Mouse (Mus musculus): ENCODE results near the gene Ctnnb1. TPM values are rescaled to one million over a fixed set of nuclear protein-coding genes. Genes with fewer than 3 reads are reported as not detected.
A peak's percentile ranks its signal among the peaks of the same experiment; 100 is the strongest.

Ctnnb1 gene
- polyA plus RNA-seq, 1 experiment from 2014 or later: 383 TPM

DNA sequence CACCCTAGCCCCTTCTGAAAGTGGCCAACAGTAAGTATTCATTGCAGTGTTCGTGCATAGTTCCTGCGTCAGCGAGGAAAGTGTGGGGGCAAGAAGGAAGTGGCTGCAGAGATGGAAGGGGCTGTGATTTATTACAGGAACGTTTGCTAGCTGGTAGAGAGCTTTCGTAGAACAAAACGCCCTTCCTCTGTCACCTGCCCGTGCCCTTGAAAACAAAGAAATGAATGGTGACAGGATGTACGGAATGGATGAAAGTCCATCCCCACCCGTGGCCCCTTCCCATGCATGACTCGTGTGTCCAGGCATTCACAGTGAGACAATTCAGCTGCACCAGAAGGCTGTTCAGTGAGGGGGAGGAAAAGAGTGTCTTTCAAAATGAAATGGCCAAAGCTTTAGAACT is 35.0 kb upstream of the Ctnnb1 start:
- Histone ChIP-seq H3K9me3 (ENCODE audit: low read length) (no peaks in the 10 kb centered on the region), H3K27me3 (replicated peaks; ENCODE audit: insufficient read depth, low read length) (no peaks in the 10 kb centered on the region), H3K4me2 (replicated peaks; ENCODE audit: low read depth, low read length) (0 out of 2 replicates have a peak overlapping the region, but pooled peaks have one; percentile 17), H3K36me3 (ENCODE audit: insufficient read depth, low read length) (no peaks in the 10 kb centered on the region), H3K27ac (ENCODE audit: low read length) (no peak overlapping the region; the same call in 1 of the 2 replicates), H3K9ac (replicated peaks; ENCODE audit: low read depth) (no peak overlapping the region), H3K4me3 (ENCODE audit: low read depth, low read length) (no peak overlapping the region), H3K4me1 (ENCODE audit: insufficient read depth, low read depth, low read length) (no peaks in the 10 kb centered on the region; the same call in 1 of the 2 replicates)
- no peak for TF ChIP-seq CTCF (IDR thresholded peaks at IDR 0.05)
- TF ChIP-seq EP300 (IDR thresholded peaks at IDR 0.05): peak; percentile 56
- DNase-seq (ENCODE audit: low spot score) (no peak), ATAC-seq (peak; percentile 39)
- 18% methylated on average over 10 of the region's 10 CpGs for WGBS

DNA sequence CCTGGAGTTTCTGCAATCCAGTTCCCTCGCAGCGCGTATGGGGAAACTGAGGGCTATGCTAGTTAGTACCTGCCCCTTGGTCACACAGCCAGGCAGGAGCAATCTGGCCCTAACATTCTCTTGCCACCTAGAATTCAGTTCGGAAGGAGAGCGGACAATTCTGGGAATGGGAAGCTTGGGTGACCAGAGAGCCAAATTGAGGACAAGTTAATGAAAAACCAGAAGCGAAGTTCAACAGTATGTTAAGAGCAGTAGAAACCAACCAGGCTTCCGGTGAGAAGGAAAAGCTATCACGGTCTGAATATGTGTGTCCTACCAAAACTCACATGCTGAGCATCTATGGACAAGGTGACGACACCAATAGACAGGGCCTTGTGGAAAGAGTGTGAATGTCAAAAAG is 34.6 kb upstream of the Ctnnb1 start:
- no peak overlapping the region for H3K27ac ChIP-seq (ENCODE audit: low read length)
- WGBS: 73% methylated on average over 9 of the region's 9 CpGs
- H3K9ac ChIP-seq (replicated peaks; ENCODE audit: low read depth): no peak overlapping the region
- H3K27me3 ChIP-seq (replicated peaks; ENCODE audit: insufficient read depth, low read length): no peaks in the 10 kb centered on the region
- no peaks in the 10 kb centered on the region; the same call in 1 of the 2 replicates for H3K4me1 ChIP-seq (ENCODE audit: insufficient read depth, low read depth, low read length)
- no peak overlapping the region for H3K4me2 ChIP-seq (replicated peaks; ENCODE audit: low read depth, low read length)
- DNase-seq (ENCODE audit: low spot score) (no peak), ATAC-seq (no peak)
- TF ChIP-seq CTCF (IDR thresholded peaks at IDR 0.05) (no peak), EP300 (IDR thresholded peaks at IDR 0.05) (no peak)
- no peak overlapping the region for H3K4me3 ChIP-seq (ENCODE audit: low read depth, low read length)
- H3K36me3 ChIP-seq (ENCODE audit: insufficient read depth, low read length): no peaks in the 10 kb centered on the region
- H3K9me3 ChIP-seq (ENCODE audit: low read length): no peaks in the 10 kb centered on the region

DNA sequence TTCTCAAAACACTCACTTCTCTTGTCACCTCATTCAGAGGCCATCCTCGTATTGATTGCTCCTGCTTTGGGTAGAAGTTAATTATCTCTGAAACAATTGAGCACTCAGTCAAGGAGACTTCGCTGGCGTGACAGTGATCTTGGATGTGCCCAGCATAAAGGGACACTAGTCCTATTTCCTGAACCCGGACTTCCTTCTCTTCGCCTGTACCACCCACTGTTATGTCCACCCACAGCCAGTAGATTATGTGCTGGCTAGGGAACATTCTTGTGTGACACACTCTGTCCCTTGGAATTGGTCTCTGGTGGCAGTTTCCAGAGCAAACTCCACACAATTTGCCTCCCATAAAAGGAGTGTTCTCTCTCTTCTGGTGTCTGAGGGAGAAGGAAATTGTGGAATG is 32.5 kb upstream of the Ctnnb1 start:
- no peak overlapping the region for H3K4me2 ChIP-seq (replicated peaks; ENCODE audit: low read depth, low read length)
- H3K9me3 ChIP-seq (ENCODE audit: low read length): no peaks in the 10 kb centered on the region
- H3K36me3 ChIP-seq (ENCODE audit: insufficient read depth, low read length): no peaks in the 10 kb centered on the region
- H3K4me1 ChIP-seq (ENCODE audit: insufficient read depth, low read depth, low read length): no peaks in the 10 kb centered on the region; the same call in 1 of the 2 replicates
- H3K27ac ChIP-seq (ENCODE audit: low read length): no peak overlapping the region
- WGBS: 57% methylated on average over 5 of the region's 5 CpGs
- peak; percentile 63 for ATAC-seq
- peak; percentile 78 for TF ChIP-seq EP300 (IDR thresholded peaks at IDR 0.05)
- TF ChIP-seq CTCF (IDR thresholded peaks at IDR 0.05): no peak
- no peak overlapping the region for H3K9ac ChIP-seq (replicated peaks; ENCODE audit: low read depth)
- no peaks in the 10 kb centered on the region for H3K27me3 ChIP-seq (replicated peaks; ENCODE audit: insufficient read depth, low read length)
- H3K4me3 ChIP-seq (ENCODE audit: low read depth, low read length): no peak overlapping the region
- DNase-seq (ENCODE audit: low spot score): peak; percentile 43

GRCm38 (mm10) chr9:120897269-120897668 is 31.7 kb upstream of the Ctnnb1 start:
- no peak for ATAC-seq
- Histone ChIP-seq H3K27me3 (replicated peaks; ENCODE audit: insufficient read depth, low read length) (no peaks in the 10 kb centered on the region), H3K4me1 (ENCODE audit: insufficient read depth, low read depth, low read length) (no peaks in the 10 kb centered on the region; the same call in 1 of the 2 replicates), H3K9me3 (ENCODE audit: low read length) (no peaks in the 10 kb centered on the region), H3K9ac (replicated peaks; ENCODE audit: low read depth) (no peak overlapping the region), H3K36me3 (ENCODE audit: insufficient read depth, low read length) (no peaks in the 10 kb centered on the region), H3K4me2 (replicated peaks; ENCODE audit: low read depth, low read length) (no peak overlapping the region), H3K4me3 (ENCODE audit: low read depth, low read length) (no peak overlapping the region), H3K27ac (ENCODE audit: low read length) (no peak overlapping the region)
- 78% methylated on average over 4 of the region's 4 CpGs for WGBS
- TF ChIP-seq CTCF (IDR thresholded peaks at IDR 0.05): no peak
- DNase-seq (ENCODE audit: low spot score): no peak

GRCm38 (mm10) chr9:120899833-120900232 is 29.2 kb upstream of the Ctnnb1 start:
- TF ChIP-seq CTCF (IDR thresholded peaks at IDR 0.05): no peak
- no peak for TF ChIP-seq EP300 (IDR thresholded peaks at IDR 0.05)
- ATAC-seq (no peak), DNase-seq (ENCODE audit: low spot score) (no peak)
- no peaks in the 10 kb centered on the region for H3K36me3 ChIP-seq (ENCODE audit: insufficient read depth, low read length)
- no peak overlapping the region for H3K4me2 ChIP-seq (replicated peaks; ENCODE audit: low read depth, low read length)
- 47% methylated on average over 4 of the region's 4 CpGs for WGBS
- H3K9ac ChIP-seq (replicated peaks; ENCODE audit: low read depth): no peak overlapping the region
- H3K27me3 ChIP-seq (replicated peaks; ENCODE audit: insufficient read depth, low read length): no peaks in the 10 kb centered on the region
- H3K4me3 ChIP-seq (ENCODE audit: low read depth, low read length): no peak overlapping the region
- H3K27ac ChIP-seq (ENCODE audit: low read length): no peak overlapping the region
- H3K9me3 ChIP-seq (ENCODE audit: low read length): no peaks in the 10 kb centered on the region
- H3K4me1 ChIP-seq (ENCODE audit: insufficient read depth, low read depth, low read length): no peaks in the 10 kb centered on the region

DNA sequence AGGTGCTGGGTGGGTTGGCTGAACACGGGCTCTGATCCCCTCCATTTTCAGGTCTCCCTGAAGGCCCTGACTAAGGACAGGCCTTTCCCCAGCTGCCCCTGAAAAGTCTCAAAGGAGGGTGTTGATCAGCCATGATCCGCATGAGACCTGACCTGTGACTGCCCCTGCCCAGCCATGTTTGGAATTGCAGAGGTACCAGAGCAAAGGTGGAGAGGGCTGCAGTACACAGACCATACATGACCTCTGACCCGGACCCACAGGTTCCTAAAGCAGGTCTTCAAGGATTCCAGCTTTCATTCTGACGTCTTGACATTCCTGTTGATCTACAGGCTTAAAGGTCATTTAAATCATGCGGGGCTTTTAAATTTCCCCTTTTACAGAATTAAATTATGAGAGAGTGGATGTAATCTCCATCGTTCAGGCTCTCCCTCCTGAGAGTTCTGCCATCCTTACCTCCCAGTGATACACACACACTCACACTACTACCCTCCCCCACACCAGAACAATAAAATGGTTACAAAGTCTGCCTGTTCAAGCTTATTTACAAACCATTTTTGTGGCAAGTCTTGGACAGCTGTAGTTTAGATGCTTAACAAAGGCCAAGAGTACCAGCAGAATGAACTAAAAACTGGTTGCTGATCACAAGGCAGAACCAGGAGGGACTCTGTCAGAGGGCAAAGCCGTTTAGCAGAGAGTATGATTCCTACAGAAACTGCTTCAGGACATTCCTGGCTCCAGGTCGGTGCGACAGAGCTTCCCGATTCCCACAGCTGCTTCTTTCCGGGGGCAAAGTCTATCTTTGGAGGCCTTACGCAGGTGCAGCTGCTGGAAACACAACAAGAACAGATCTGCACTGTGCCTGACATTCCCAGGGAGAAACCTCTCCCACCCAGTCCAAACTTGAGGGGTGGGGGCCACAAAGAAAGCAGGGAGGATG is 28.4 kb upstream of the Ctnnb1 start:
- Histone ChIP-seq H3K27ac (ENCODE audit: low read length) (no peak overlapping the region), H3K4me3 (ENCODE audit: low read depth, low read length) (no peak overlapping the region), H3K4me2 (replicated peaks; ENCODE audit: low read depth, low read length) (no peak overlapping the region), H3K4me1 (ENCODE audit: insufficient read depth, low read depth, low read length) (no peaks in the 10 kb centered on the region), H3K36me3 (ENCODE audit: insufficient read depth, low read length) (no peaks in the 10 kb centered on the region), H3K9ac (replicated peaks; ENCODE audit: low read depth) (no peak overlapping the region), H3K9me3 (ENCODE audit: low read length) (no peaks in the 10 kb centered on the region), H3K27me3 (replicated peaks; ENCODE audit: insufficient read depth, low read length) (no peaks in the 10 kb centered on the region)
- ATAC-seq (no peak), DNase-seq (ENCODE audit: low spot score) (no peak)
- TF ChIP-seq CTCF (IDR thresholded peaks at IDR 0.05): no peak
- no peak for TF ChIP-seq EP300 (IDR thresholded peaks at IDR 0.05)
- 63% methylated on average over 12 of the region's 12 CpGs for WGBS
